Mouse (Mus musculus): ENCODE measurements around the gene Ntm.
A peak's percentile ranks its signal among the peaks of the same experiment; 100 is the strongest.

The Ntm gene

GRCm38 (mm10) chr9:29796281-29796680 is 166.7 kb downstream of the Ntm start:
- no peak for DNase-seq

- no peak for DNase-seq
These were observed 171.6 kb downstream of the Ntm start for GRCm38 (mm10) chr9:29791199-29791915.

GRCm38 (mm10) chr9:29790017-29790416 is 172.9 kb downstream of the Ntm start:
- no peak for DNase-seq

GRCm38 (mm10) chr9:29788855-29789254 is 174.1 kb downstream of the Ntm start:
- DNase-seq: no peak

GRCm38 (mm10) chr9:29787408-29787807 is 175.5 kb downstream of the Ntm start:
- no peak for DNase-seq

GRCm38 (mm10) chr9:29782697-29783096 is 180.2 kb downstream of the Ntm start:
- DNase-seq: no peak

GRCm38 (mm10) chr9:29779739-29780138 is 183.2 kb downstream of the Ntm start:
- DNase-seq: no peak

GRCm38 (mm10) chr9:29776951-29777350 is 186.0 kb downstream of the Ntm start:
- peak; percentile 7 to 33 for DNase-seq

- DNase-seq: peak; percentile 11 to 36
These were observed 186.4 kb downstream of the Ntm start for GRCm38 (mm10) chr9:29776542-29776941.

- DNase-seq: no peak
These were observed 186.9 kb downstream of the Ntm start for GRCm38 (mm10) chr9:29776030-29776429.

- no peak for DNase-seq
These were observed 190.1 kb downstream of the Ntm start for GRCm38 (mm10) chr9:29772625-29773388.

- no peak for DNase-seq
These were observed 191.1 kb downstream of the Ntm start for GRCm38 (mm10) chr9:29771870-29772269.

GRCm38 (mm10) chr9:29771071-29771785 is 191.7 kb downstream of the Ntm start:
- no peak for DNase-seq

- DNase-seq: no peak
These were observed 193.6 kb downstream of the Ntm start for GRCm38 (mm10) chr9:29769361-29769760.

GRCm38 (mm10) chr9:29765990-29766980 is 196.7 kb downstream of the Ntm start:
- DNase-seq: no peak

- DNase-seq: no peak
These were observed 199.6 kb downstream of the Ntm start for GRCm38 (mm10) chr9:29763338-29763737.

- no peak for DNase-seq
These were observed 200.9 kb downstream of the Ntm start for GRCm38 (mm10) chr9:29761952-29762586.

- no peak for DNase-seq
These were observed 201.4 kb downstream of the Ntm start for GRCm38 (mm10) chr9:29761511-29761910.

GRCm38 (mm10) chr9:29759940-29760339 is 203.0 kb downstream of the Ntm start:
- DNase-seq: no peak

- no peak for DNase-seq
These were observed 203.9 kb downstream of the Ntm start for GRCm38 (mm10) chr9:29759060-29759459.

- DNase-seq: no peak
These were observed 208.6 kb downstream of the Ntm start for GRCm38 (mm10) chr9:29754374-29754773.

- DNase-seq: peak; percentile 32 to 39
These were observed 211.5 kb downstream of the Ntm start for GRCm38 (mm10) chr9:29751396-29751795.
